Mouse (Mus musculus) heart, postnatal 0 days (tissue): ENCODE results near the gene Gm45837.

Source experiments
- CTCF ChIP-seq: IDR thresholded peaks from 2 replicates; pipeline ENCODE4 v1.5.1; 2016; ENCODE audit warnings: antibody characterized with exemption, control low read depth, low read depth
- EP300 ChIP-seq: IDR thresholded peaks from 2 replicates; pipeline ENCODE4 v1.6.1; 2016; ENCODE audit warnings: antibody characterized with exemption, low read depth

- TF ChIP-seq CTCF (no peak), EP300 (no peak)
These were observed 71.9 kb downstream of the Gm45837 start for GRCm38 (mm10) chr7:101482499-101483081.
